Mouse (Mus musculus) forebrain, embryonic 15.5 days (tissue): ENCODE data around the gene Odf3l2. TPM values are rescaled to one million over a fixed set of nuclear protein-coding genes. Genes with fewer than 3 reads are reported as not detected.
A peak's percentile ranks its signal among the peaks of the same experiment; 100 is the strongest.

Source experiments
- ATAC-seq: fragments of 200-750 bp; cut with Nextera tagmentation; replicated peaks from 2 replicates; pipeline ENCODE4 v1.8.0; 2017; ENCODE audit warnings: mild to moderate bottlenecking, moderate TSS enrichment, moderate library complexity
- H3K27ac ChIP-seq: fragments of 300-500 bp; sonication (generic); replicated peaks from 2 replicates; pipeline ENCODE4 v1.5.1; 2015; ENCODE audit warnings: mild to moderate bottlenecking, inconsistent platforms
- H3K27me3 ChIP-seq: fragments of 300-500 bp; sonication (generic); 2 replicates; pipeline ENCODE4 v1.6.1; 2015; ENCODE audit warnings: inconsistent platforms
- H3K36me3 ChIP-seq: fragments of 300-500 bp; sonication (generic); 2 replicates; pipeline ENCODE4 v1.6.1; 2015; ENCODE audit warnings: mild to moderate bottlenecking, inconsistent platforms
- H3K4me1 ChIP-seq: fragments of 300-500 bp; sonication (generic); 2 replicates; pipeline ENCODE4 v1.6.1; 2015; ENCODE audit warnings: inconsistent platforms
- H3K4me2 ChIP-seq: fragments of 300-500 bp; sonication (generic); replicated peaks from 2 replicates; pipeline ENCODE4 v1.6.1; 2015; ENCODE audit warnings: mild to moderate bottlenecking, inconsistent platforms
- H3K4me3 ChIP-seq: fragments of 300-500 bp; sonication (generic); 2 replicates; pipeline ENCODE4 v1.5.1; 2015; ENCODE audit warnings: mild to moderate bottlenecking, inconsistent platforms
- H3K9ac ChIP-seq: fragments of 300-500 bp; sonication (generic); replicated peaks from 2 replicates; pipeline ENCODE4 v1.6.1; 2015; ENCODE audit warnings: mild to moderate bottlenecking, inconsistent platforms
- H3K9me3 ChIP-seq: fragments of 300-500 bp; sonication (generic); 2 replicates; pipeline ENCODE4 v1.6.1; 2016; ENCODE audit warnings: inconsistent platforms
- WGBS: fragments of 180-500 bp; shearing (Covaris S2); methylation state at CpG from one replicate; pipeline ENCODE4 v1.1.7; 2015; ENCODE audit warnings: mixed read lengths; 5-methylcytosine and 5-hydroxymethylcytosine counted together
- polyA plus RNA-seq: library from polyadenylated mRNA; unstranded; fragments of >200 nt; fragmentation: Nextera tagmentation; extraction: Ambion mirVana; gene quantifications from 2 replicates; pipeline ENCODE4 v1.2.1, GENCODE M21; 2015

Gene Odf3l2
- polyA plus RNA-seq, 1 experiment from 2014 or later = 0.32 TPM

DNA sequence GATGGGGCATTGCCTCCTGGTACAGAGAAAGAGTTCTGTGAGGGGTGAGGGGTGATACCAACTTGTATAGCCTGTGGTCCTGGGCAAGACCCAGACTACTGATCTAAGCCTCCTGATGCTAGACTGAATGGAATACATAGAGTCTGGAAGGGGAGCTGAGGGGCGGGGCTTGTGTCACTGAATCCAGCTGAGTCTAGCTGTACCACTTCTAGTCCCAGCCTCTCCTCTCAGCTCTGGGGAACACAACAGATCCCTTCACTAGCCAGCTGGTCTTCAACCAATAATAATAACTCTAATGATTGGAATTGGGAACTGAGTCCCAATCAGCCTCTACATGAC, 31.3 kb downstream of the Odf3l2 start:
- WGBS = 97% methylated on average over 1 of the region's 1 CpGs
- Histone ChIP-seq H3K4me2 (peak overlapping the region; percentile 89), H3K36me3 (no peaks in the 10 kb centered on the region), H3K4me1 (peaks cover 34% of the 10 kb centered on the region), H3K9ac (no peak overlapping the region), H3K27ac (no peak overlapping the region), H3K9me3 (no peaks in the 10 kb centered on the region), H3K4me3 (peak overlapping the region; percentile 55), H3K27me3 (peaks cover 20% of the 10 kb centered on the region)
- ATAC-seq = no peak

DNA sequence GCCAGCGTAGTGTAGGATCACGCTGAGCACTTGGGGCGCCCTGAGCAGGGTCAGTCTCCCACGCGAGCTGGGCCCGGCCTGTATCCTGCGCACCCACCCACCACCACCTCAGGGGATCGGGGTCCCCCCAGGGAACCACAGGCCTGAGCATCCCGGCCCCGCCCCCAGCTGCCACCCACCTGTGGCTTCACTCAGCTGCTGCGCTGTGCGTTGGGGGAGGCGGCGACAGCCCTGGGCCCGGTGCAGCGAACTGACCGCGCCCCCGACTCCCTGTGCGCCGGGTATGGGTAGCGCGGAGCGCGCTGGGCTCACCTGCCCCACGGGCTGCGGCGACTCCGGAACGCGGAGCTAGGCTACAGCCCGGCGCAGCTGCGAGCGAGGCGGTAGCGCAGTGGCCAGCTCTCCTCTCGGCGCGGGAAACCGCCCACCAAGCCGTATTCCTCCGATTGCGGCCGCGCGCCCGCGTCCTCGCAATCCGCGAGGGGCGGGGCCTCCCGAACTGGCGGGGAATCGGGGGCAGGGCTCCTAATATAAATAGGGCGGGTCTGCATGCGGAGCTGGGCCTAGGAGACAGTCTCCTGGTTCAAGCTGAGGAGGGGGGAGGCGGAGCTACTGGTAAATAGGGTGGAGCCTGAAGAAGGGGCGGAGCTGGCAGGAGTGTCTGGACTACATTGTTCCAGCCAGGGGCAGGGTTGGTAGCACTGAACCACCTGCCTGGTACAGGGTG, 31.8 kb downstream of the Odf3l2 start, which contains the start of gene C2cd4c:
TSS of gene C2cd4c (minus strand) at position 448 of the 727 bp plus-strand sequence.
- H3K9me3 ChIP-seq = no peaks in the 10 kb centered on the region
- H3K36me3 ChIP-seq = no peaks in the 10 kb centered on the region
- H3K4me2 ChIP-seq = peak within 1 kb of the TSS; percentile 89
- peak within 1 kb of the TSS; percentile 62 for H3K9ac ChIP-seq
- peak; percentile 82 for ATAC-seq
- H3K4me1 ChIP-seq = peaks cover 34% of the 10 kb centered on the region
- peaks cover 20% of the 10 kb centered on the region for H3K27me3 ChIP-seq
- WGBS = under 1% methylated on average over 58 of the region's 60 CpGs
- peak within 1 kb of the TSS; percentile 55 for H3K4me3 ChIP-seq
- H3K27ac ChIP-seq = no peak within 1 kb of the TSS

DNA sequence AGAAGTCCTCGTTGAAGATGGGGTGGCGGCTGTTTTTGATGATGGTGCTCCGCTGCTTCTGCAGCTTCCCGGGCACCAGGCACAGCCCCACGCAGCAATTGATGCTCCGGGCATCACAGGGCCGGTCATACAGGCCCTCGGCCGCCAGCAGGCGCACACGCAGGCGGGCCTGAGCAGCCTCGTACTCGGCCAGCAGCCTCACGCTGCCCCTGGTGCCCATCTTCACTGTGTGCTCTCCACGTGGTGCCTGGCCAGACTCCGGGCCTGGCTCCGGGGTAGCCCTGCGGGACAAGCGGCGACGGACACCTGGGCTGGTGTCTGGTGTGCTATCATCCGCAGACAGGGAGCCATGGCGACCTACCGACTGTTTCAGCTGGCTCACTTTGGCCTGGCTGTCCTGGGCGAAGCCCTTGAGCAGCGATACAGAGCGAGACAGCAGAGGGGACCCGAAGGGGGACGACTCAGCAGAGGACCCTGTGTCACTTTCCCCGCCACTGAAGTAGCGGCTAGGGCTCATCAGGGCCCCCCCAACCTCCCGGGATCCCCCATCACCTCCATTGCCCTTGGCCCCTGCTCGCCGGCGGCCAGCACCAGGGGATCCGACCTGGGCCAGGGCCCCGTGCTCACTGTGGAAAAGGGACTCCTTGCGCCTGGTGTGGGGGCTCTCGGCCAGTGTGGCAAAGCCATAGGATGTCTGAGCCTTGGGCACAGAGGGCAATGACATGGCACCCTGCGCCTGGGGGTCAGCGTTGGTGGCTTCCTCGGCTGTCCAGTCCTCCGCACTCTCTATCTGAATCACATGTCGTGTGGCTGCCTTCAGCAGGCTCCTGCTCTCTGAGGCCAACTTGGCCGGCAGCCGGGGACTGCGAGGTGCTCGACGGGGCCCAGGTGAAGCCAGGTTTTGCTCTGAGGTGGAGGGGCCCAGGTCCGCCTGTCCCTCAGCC, 33.1 kb downstream of the Odf3l2 start:
- H3K27me3 ChIP-seq = peaks cover 20% of the 10 kb centered on the region
- peaks cover 34% of the 10 kb centered on the region for H3K4me1 ChIP-seq
- H3K36me3 ChIP-seq = no peaks in the 10 kb centered on the region
- H3K27ac ChIP-seq = no peak overlapping the region
- 9% methylated on average over 51 of the region's 51 CpGs for WGBS
- H3K9me3 ChIP-seq = no peaks in the 10 kb centered on the region
- ATAC-seq = 0 out of 2 replicates have a peak, but pooled peaks have one; percentile 8
- H3K4me3 ChIP-seq = peak overlapping the region; percentile 55
- peak overlapping the region; percentile 22 for H3K4me2 ChIP-seq
- H3K9ac ChIP-seq = no peak overlapping the region; the same call in 1 of the 2 replicates

DNA sequence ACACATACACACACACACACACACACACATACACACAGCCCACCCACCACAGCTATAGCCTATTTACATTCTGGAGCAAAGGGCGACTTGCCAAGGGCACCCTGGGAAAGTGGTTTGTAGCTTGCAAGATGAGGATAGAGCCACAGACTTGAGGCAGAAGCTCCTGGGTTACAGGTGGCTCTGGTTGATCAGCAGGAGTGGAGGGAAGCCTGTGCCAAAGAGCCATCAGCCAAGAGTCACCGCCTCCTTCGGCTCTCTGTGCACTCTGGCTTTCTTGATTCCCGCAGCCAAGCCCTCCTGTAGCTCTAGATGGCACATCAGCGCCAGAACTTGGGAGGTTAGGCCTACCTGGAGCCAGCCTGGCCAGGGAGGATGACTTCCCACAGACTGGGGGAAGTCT, 34.2 kb downstream of the Odf3l2 start:
- H3K9me3 ChIP-seq = no peaks in the 10 kb centered on the region
- WGBS = 27% methylated on average over 5 of the region's 5 CpGs
- H3K36me3 ChIP-seq = no peaks in the 10 kb centered on the region
- peaks cover 34% of the 10 kb centered on the region for H3K4me1 ChIP-seq
- no peak for ATAC-seq
- H3K27ac ChIP-seq = no peak overlapping the region
- H3K4me3 ChIP-seq = no peak overlapping the region
- peaks cover 20% of the 10 kb centered on the region for H3K27me3 ChIP-seq
- H3K9ac ChIP-seq = no peak overlapping the region
- H3K4me2 ChIP-seq = no peak overlapping the region

DNA sequence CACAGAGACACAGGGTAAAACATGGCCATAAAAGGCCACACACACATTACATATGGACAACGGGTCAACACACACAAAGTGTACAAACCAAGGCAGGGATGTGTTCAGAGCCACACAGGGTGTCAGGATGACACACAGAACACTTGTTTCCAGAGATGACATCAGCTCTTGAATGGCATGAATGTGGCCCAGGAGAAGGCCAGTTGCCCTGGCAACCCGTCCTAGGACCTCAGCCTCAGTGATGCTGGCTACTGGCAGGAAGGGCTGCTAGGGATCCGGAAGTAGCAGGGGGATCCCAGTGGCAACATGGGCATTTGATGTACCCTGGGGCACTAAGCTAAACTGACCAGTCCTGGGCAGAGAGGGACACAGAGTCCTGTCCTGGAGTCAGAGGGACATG, 36.3 kb downstream of the Odf3l2 start:
- Histone ChIP-seq H3K9me3 (no peaks in the 10 kb centered on the region), H3K36me3 (no peaks in the 10 kb centered on the region), H3K27ac (no peak overlapping the region), H3K9ac (no peak overlapping the region), H3K4me2 (no peak overlapping the region), H3K27me3 (peaks cover 20% of the 10 kb centered on the region), H3K4me1 (peaks cover 28% of the 10 kb centered on the region), H3K4me3 (no peak overlapping the region)
- WGBS = 71% methylated on average over 3 of the region's 3 CpGs
- ATAC-seq = no peak

DNA sequence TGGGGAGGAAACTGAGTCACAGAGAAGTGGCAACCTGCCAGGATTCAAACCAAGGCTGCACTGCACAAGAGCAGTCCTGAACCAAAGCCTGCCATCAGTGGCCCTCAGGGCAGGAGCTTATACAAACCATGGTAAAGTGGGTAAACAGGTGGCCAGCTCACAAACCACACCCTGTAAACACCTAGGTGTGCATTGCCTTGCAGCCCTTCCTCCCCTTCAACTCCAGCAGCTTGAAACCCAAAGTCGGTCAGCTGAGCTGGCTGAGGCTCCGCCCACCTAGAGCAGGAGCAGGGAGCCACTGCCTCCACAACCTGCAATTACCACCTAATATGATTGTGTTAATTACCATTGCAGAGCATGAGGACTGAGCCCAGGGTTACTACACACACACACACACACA, 37.6 kb downstream of the Odf3l2 start:
- Histone ChIP-seq H3K27ac (no peak overlapping the region), H3K4me3 (no peak overlapping the region), H3K36me3 (no peaks in the 10 kb centered on the region), H3K27me3 (peaks cover 12% of the 10 kb centered on the region), H3K9me3 (no peaks in the 10 kb centered on the region), H3K4me1 (peaks cover 15% of the 10 kb centered on the region), H3K4me2 (no peak overlapping the region), H3K9ac (no peak overlapping the region)
- ATAC-seq = no peak
- 43% methylated on average over 2 of the region's 2 CpGs for WGBS

DNA sequence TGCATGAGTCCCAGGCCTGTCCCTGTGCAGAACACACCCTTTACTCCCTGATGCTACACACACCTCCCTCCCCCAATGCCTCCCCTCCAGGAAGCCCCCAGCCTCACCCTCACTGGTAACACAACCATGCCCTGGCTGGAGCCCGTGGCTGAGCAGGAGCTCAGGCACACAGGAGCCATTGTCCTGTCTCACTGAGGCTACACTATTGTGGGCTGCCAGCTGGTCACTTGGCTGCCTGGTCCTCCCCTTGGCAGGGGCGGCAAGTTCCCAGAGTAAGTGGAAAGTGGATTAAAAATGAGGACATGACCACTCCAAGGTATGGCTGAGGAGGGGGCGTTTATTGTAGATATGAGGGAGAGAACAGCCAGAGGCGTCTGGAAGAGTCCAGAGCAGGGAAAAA, 39.0 kb downstream of the Odf3l2 start:
- ATAC-seq = no peak
- 52% methylated on average over 4 of the region's 4 CpGs for WGBS

DNA sequence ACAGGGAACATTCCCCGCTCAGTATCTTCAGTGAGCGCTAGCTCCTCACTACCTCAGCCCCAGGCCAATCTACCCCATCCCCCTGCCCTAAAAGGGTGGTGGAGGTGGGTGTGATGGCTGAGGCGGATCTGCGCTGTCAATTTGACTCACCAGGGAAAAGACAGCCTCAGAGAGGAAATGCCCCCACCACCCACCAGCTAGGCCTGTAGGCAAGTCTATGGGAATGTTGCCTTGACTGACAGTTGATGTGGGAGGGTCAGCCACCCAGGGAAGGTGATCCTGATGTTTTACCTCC, 47.7 kb downstream of the Odf3l2 start:
- Histone ChIP-seq H3K27me3 (peaks cover 9% of the 10 kb centered on the region; the same call in 1 of the 2 replicates), H3K4me3 (no peak overlapping the region), H3K36me3 (no peaks in the 10 kb centered on the region), H3K9ac (no peak overlapping the region), H3K4me2 (no peak overlapping the region), H3K27ac (no peak overlapping the region), H3K9me3 (no peaks in the 10 kb centered on the region), H3K4me1 (0 out of 2 replicates have a peak, but pooled peaks cover 2% of the 10 kb centered on the region)
- no peak for ATAC-seq
- 87% methylated on average over 4 of the region's 4 CpGs for WGBS

More for the DNA sequence above, 39.0 kb downstream of the Odf3l2 start:
- Histone ChIP-seq H3K9me3 (no peaks in the 10 kb centered on the region), H3K36me3 (no peaks in the 10 kb centered on the region), H3K4me2 (no peak overlapping the region), H3K4me1 (0 out of 2 replicates have a peak, but pooled peaks cover 3% of the 10 kb centered on the region), H3K9ac (no peak overlapping the region), H3K27me3 (no peaks in the 10 kb centered on the region), H3K27ac (no peak overlapping the region), H3K4me3 (no peak overlapping the region)

DNA sequence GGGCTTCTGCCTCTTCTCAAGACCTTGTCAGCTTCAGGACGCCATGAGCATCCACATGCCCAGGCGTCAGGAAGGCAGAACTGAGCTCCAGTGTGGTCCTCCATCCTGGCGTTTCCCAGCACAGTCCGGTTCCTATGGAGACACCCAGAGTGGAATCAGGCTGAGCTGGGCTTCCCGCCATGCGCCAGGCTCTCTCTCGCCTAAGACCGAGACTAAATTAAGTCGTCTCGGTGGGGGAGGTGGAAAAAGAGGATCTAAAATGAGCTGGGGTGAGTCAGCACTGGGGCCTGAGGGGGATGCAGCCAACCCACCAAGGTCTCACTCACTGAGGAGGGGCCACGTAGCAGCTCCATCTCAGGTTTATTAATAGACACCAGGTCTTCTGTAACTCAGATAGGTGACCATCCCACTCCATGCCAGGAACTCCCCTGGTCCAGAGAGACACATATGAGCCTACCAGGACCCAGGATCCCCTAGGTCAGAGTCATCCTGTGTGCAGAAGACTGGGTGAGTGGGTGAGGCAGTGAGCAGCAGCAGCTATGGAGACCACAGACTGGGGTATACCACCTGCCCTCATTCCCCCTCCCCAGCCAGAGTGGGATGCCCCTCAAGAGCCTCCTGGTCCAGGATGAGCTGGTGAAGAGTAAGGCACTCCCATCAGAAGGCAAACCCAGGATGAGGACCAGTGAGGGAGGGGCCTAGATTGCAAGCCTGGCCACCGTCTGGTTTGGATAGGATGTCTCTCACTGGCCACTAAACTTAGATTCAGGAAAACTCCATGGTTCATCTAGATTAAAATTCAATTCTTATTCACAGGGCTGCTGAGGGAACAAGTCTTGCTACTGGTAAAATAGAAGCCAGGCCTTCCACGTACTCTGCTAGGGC, 48.2 kb downstream of the Odf3l2 start:
- Histone ChIP-seq H3K4me2 (no peak overlapping the region), H3K4me3 (no peak overlapping the region), H3K4me1 (0 out of 2 replicates have a peak, but pooled peaks cover 2% of the 10 kb centered on the region), H3K27ac (no peak overlapping the region), H3K9me3 (no peaks in the 10 kb centered on the region), H3K27me3 (peaks cover 9% of the 10 kb centered on the region; the same call in 1 of the 2 replicates), H3K9ac (no peak overlapping the region), H3K36me3 (no peaks in the 10 kb centered on the region)
- ATAC-seq = no peak
- WGBS = 33% methylated on average over 13 of the region's 13 CpGs

DNA sequence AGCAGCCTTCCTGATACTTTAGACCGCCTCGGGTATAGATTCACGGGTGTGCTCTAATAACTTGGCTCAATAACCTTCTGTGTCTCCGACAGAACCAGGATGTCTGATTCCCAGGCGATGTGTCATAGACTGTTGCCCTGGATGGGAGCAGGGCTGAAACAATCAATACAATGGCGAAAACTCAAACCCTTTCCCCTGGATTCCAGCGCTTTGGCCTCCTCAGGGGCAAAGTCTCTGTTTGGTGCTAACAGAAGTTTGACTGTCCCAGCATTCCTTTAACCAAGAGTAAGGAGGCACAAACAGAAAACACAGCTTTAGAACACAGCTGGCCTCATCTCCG, 50.0 kb downstream of the Odf3l2 start:
- no peak overlapping the region for H3K9ac ChIP-seq
- H3K9me3 ChIP-seq = no peaks in the 10 kb centered on the region
- 0 out of 2 replicates have a peak, but pooled peaks cover 2% of the 10 kb centered on the region for H3K4me1 ChIP-seq
- H3K4me2 ChIP-seq = no peak overlapping the region
- H3K36me3 ChIP-seq = no peaks in the 10 kb centered on the region
- ATAC-seq = peak; percentile 51; the same call in 1 of the 2 replicates
- peaks cover 9% of the 10 kb centered on the region; the same call in 1 of the 2 replicates for H3K27me3 ChIP-seq
- no peak overlapping the region for H3K4me3 ChIP-seq
- WGBS = 59% methylated on average over 8 of the region's 8 CpGs
- no peak overlapping the region for H3K27ac ChIP-seq

DNA sequence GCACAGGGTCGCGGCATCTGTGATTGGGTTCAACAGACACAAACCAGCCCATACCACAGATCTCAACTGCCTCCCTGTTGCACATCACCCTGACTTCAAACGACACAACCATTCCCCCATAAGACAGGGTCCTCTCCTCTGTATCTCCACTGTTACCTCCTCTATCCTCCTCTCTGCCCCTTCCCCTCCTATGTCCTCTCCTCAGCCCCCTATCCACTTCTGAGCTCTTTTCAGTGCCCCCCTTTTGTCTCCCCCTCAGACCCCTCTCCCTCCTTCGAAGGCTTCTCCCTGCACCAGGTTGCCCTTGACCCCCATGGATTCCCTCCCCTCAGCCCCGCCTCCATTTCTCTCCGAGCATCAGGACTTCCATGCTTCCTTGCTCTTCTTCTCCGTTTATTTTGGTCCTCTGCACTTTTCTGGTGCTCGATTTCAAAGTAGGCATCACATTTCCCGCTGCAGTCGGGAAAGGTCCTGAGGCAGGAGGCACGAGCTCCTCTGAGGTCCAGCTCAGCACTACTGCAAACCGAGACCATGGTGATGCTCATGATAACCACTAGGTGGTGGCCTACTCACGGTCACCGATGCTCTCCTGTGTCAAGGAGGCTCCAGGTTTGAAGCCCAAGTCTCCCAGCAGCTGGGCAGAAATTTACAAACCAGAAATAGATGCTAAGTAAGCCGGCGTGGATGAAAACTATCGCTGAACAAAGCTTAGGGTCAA, 50.5 kb downstream of the Odf3l2 start:
- 20% methylated on average over 17 of the region's 17 CpGs for WGBS
- Histone ChIP-seq H3K4me3 (no peak overlapping the region), H3K9ac (no peak overlapping the region), H3K27me3 (peaks cover 9% of the 10 kb centered on the region; the same call in 1 of the 2 replicates), H3K9me3 (no peaks in the 10 kb centered on the region), H3K27ac (no peak overlapping the region), H3K36me3 (no peaks in the 10 kb centered on the region), H3K4me1 (0 out of 2 replicates have a peak, but pooled peaks cover 2% of the 10 kb centered on the region), H3K4me2 (no peak overlapping the region)
- peak; percentile 88 for ATAC-seq
